Mouse (Mus musculus) CH12.LX (cell line): Measurements from ENCODE around the gene Ring1.

Source experiments
- ELF1 ChIP-seq: IDR thresholded peaks from 2 replicates; pipeline ENCODE4 v1.6.1; 2014; ENCODE audit warnings: low read depth, mild to moderate bottlenecking, inconsistent platforms, low read length, improper control_type of control experiment
- KAT2A ChIP-seq: IDR thresholded peaks from 2 replicates; pipeline ENCODE4 v1.6.1; 2012; ENCODE audit warnings: low read length, improper control_type of control experiment, inconsistent platforms; ENCODE audit not compliant: insufficient replicate concordance
- POLR2A ChIP-seq: IDR thresholded peaks from 2 replicates; pipeline ENCODE4 v1.6.1; 2011; ENCODE audit warnings: low read depth, mild to moderate bottlenecking, improper control_type of control experiment, low read length

DNA sequence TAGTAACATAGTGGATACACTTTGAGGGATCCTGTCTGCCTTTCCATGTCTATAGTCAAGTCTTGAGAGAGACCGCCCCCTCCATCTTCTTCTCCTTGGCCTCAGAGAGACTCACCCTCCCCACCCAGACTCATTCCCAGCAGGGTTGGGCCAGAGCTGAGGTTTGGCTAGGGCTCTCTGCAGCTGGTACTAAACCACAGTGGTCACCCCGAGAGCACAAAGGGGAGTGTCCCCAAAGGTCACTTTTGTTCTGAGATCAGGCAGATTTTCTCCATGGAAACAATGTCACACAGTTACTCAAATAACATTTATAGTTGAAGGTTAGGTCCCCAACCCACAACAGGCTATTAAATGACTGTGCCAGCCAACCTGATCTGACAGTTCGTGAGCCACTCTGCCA lies 44.4 kb upstream of the Ring1 start:
- TF ChIP-seq ELF1 (no peak), KAT2A (no peak), POLR2A (no peak)
